Mouse (Mus musculus): ENCODE measurements around the gene Rheb. TPM values are rescaled to one million over a fixed set of nuclear protein-coding genes. Genes with fewer than 3 reads are reported as not detected.

Rheb gene
- polyA plus RNA-seq, 1 experiment: 10.8 TPM

DNA sequence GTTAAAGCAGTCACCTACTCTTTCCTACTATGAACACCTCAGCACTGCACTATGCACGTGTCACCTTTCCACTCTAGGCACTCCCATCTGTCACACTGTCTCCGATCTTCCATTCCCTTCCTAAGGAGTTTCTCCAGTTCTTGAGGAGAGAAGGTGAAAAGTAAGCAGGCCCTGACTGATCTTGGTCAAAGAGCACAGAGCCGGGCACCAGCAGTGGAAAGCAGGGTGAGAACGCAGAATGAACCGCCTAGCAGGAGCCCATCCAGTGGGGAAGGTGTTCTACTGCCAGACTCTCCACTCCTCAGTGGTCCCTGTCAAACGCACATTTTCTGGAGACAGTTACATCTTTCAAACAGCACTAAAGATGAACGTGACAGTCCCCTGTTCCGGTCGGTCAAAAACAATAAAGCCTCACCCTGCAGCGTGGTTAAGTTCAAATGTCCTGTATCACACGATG is 1.4 kb downstream of the Rheb start:
- TF ChIP-seq POLR2A (IDR thresholded peaks at IDR 0.05; ENCODE audit: control insufficient read depth, low read depth, low read length) (no peak), CTCF (IDR thresholded peaks at IDR 0.05; ENCODE audit: control insufficient read depth, insufficient read depth, insufficient replicate concordance, low read depth, low read length) (no peak)
- H3K36me3 ChIP-seq (ENCODE audit: control insufficient read depth, insufficient read depth, low read length): no peaks in the 10 kb centered on the region
- peaks cover 17% of the 10 kb centered on the region for H3K4me1 ChIP-seq (ENCODE audit: control insufficient read depth, insufficient read depth, low read length)
- H3K27ac ChIP-seq (ENCODE audit: control insufficient read depth, insufficient read depth, low read depth, low read length): peak overlapping the region; percentile 32; the same call in 1 of the 2 replicates
- no peaks in the 10 kb centered on the region for H3K27me3 ChIP-seq (ENCODE audit: control insufficient read depth, insufficient read depth, low read length)
- peak overlapping the region; percentile 92 for H3K4me3 ChIP-seq (ENCODE audit: control insufficient read depth, low read depth, low read length)

DNA sequence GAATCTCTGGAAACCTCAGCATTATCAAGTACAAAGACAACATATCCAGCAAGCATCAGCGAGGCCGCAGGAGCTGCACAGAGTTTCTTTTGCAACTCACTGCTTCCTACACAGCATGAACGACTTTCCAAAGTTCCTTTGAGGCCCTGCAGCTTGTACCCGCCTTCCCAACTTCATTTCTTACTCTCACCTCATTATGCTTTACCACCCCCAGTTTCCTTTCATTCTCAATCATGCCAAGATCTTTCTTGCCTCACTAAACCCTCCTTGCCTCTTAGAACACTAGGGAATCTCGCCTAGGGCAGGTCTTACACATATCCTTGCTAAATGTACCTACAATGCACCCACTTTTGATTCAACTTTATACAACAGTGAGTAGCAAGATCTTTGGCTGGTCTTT is 7.9 kb downstream of the Rheb start:
- H3K27me3 ChIP-seq (ENCODE audit: control insufficient read depth, insufficient read depth, low read length): no peaks in the 10 kb centered on the region
- H3K4me1 ChIP-seq (ENCODE audit: control insufficient read depth, insufficient read depth, low read length): no peaks in the 10 kb centered on the region; the same call in none of the 2 replicates
- H3K36me3 ChIP-seq (ENCODE audit: control insufficient read depth, insufficient read depth, low read length): no peaks in the 10 kb centered on the region
- H3K4me3 ChIP-seq (ENCODE audit: control insufficient read depth, low read depth, low read length): no peak overlapping the region
- TF ChIP-seq CTCF (IDR thresholded peaks at IDR 0.05; ENCODE audit: control insufficient read depth, insufficient read depth, insufficient replicate concordance, low read depth, low read length) (no peak), POLR2A (IDR thresholded peaks at IDR 0.05; ENCODE audit: control insufficient read depth, low read depth, low read length) (no peak)
- H3K27ac ChIP-seq (ENCODE audit: control insufficient read depth, insufficient read depth, low read depth, low read length): no peak overlapping the region

- no peak overlapping the region for H3K4me3 ChIP-seq (ENCODE audit: control insufficient read depth, low read depth, low read length)
- H3K27ac ChIP-seq (ENCODE audit: control insufficient read depth, insufficient read depth, low read depth, low read length): no peak overlapping the region
- H3K27me3 ChIP-seq (ENCODE audit: control insufficient read depth, insufficient read depth, low read length): no peaks in the 10 kb centered on the region
- H3K36me3 ChIP-seq (ENCODE audit: control insufficient read depth, insufficient read depth, low read length): no peaks in the 10 kb centered on the region
- TF ChIP-seq POLR2A (IDR thresholded peaks at IDR 0.05; ENCODE audit: control insufficient read depth, low read depth, low read length) (no peak), CTCF (IDR thresholded peaks at IDR 0.05; ENCODE audit: control insufficient read depth, insufficient read depth, insufficient replicate concordance, low read depth, low read length) (no peak)
- peaks cover under 1% of the 10 kb centered on the region; the same call in 1 of the 2 replicates for H3K4me1 ChIP-seq (ENCODE audit: control insufficient read depth, insufficient read depth, low read length)
These were observed 10.5 kb downstream of the Rheb start for GRCm38 (mm10) chr5:24831912-24832311.

- Histone ChIP-seq H3K27ac (ENCODE audit: control insufficient read depth, insufficient read depth, low read depth, low read length) (no peak overlapping the region), H3K4me1 (ENCODE audit: control insufficient read depth, insufficient read depth, low read length) (peaks cover 2% of the 10 kb centered on the region; the same call in 1 of the 2 replicates), H3K27me3 (ENCODE audit: control insufficient read depth, insufficient read depth, low read length) (no peaks in the 10 kb centered on the region), H3K4me3 (ENCODE audit: control insufficient read depth, low read depth, low read length) (no peak overlapping the region), H3K36me3 (ENCODE audit: control insufficient read depth, insufficient read depth, low read length) (no peaks in the 10 kb centered on the region)
- TF ChIP-seq POLR2A (IDR thresholded peaks at IDR 0.05; ENCODE audit: control insufficient read depth, low read depth, low read length): no peak
- TF ChIP-seq CTCF (IDR thresholded peaks at IDR 0.05; ENCODE audit: control insufficient read depth, insufficient read depth, insufficient replicate concordance, low read depth, low read length): no peak
These were observed 14.0 kb downstream of the Rheb start for GRCm38 (mm10) chr5:24828446-24828845.

- Histone ChIP-seq H3K27ac (ENCODE audit: control insufficient read depth, insufficient read depth, low read depth, low read length) (no peak overlapping the region), H3K4me3 (ENCODE audit: control insufficient read depth, low read depth, low read length) (no peak overlapping the region), H3K4me1 (ENCODE audit: control insufficient read depth, insufficient read depth, low read length) (peaks cover 2% of the 10 kb centered on the region; the same call in 1 of the 2 replicates), H3K27me3 (ENCODE audit: control insufficient read depth, insufficient read depth, low read length) (no peaks in the 10 kb centered on the region), H3K36me3 (ENCODE audit: control insufficient read depth, insufficient read depth, low read length) (no peaks in the 10 kb centered on the region)
- TF ChIP-seq CTCF (IDR thresholded peaks at IDR 0.05; ENCODE audit: control insufficient read depth, insufficient read depth, insufficient replicate concordance, low read depth, low read length): no peak
- no peak for TF ChIP-seq POLR2A (IDR thresholded peaks at IDR 0.05; ENCODE audit: control insufficient read depth, low read depth, low read length)
These were observed 15.3 kb downstream of the Rheb start for GRCm38 (mm10) chr5:24827173-24827572.

DNA sequence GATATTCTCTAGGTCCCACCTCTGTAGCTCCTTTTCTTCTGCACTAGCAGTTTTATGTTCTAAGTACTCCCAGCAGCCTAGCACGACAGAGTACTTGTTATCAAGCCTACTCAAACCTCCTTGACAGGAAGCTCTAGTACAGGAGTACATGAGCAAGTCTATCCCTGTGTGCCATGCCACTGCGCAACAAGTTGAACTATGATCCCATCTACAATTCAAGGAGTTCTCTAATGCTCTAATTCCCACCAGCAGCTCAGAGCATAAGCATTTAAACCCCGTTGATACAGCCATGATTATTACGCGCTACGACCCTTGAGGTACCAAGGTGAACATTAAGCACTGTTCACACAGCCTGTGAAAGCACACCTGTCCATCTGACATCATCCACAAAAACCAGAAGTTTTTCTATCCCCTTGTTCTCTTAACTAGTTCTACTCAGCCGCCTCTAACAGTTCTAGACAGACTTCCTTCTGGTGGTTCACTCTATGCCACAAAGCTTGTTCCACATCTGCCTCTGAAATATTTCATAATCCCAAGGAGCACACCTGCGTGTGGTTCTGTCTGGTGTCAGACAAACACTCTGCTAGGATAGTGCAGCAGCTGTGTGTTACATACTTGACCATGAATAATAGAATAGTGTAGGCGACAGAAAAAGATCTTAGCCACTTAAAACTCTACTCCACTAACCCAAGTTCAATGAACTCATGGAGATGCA is 16.2 kb downstream of the Rheb start:
- Histone ChIP-seq H3K36me3 (ENCODE audit: control insufficient read depth, insufficient read depth, low read length) (no peaks in the 10 kb centered on the region; the same call in 1 of the 2 replicates), H3K4me3 (ENCODE audit: control insufficient read depth, low read depth, low read length) (no peak overlapping the region), H3K27me3 (ENCODE audit: control insufficient read depth, insufficient read depth, low read length) (no peaks in the 10 kb centered on the region), H3K27ac (ENCODE audit: control insufficient read depth, insufficient read depth, low read depth, low read length) (no peak overlapping the region), H3K4me1 (ENCODE audit: control insufficient read depth, insufficient read depth, low read length) (peaks cover 4% of the 10 kb centered on the region; the same call in 1 of the 2 replicates)
- TF ChIP-seq POLR2A (IDR thresholded peaks at IDR 0.05; ENCODE audit: control insufficient read depth, low read depth, low read length) (no peak), CTCF (IDR thresholded peaks at IDR 0.05; ENCODE audit: control insufficient read depth, insufficient read depth, insufficient replicate concordance, low read depth, low read length) (no peak)

GRCm38 (mm10) chr5:24825365-24826055 is 16.9 kb downstream of the Rheb start:
- TF ChIP-seq POLR2A (IDR thresholded peaks at IDR 0.05; ENCODE audit: control insufficient read depth, low read depth, low read length) (no peak), CTCF (IDR thresholded peaks at IDR 0.05; ENCODE audit: control insufficient read depth, insufficient read depth, insufficient replicate concordance, low read depth, low read length) (no peak)
- Histone ChIP-seq H3K4me3 (ENCODE audit: control insufficient read depth, low read depth, low read length) (no peak overlapping the region), H3K4me1 (ENCODE audit: control insufficient read depth, insufficient read depth, low read length) (peaks cover 4% of the 10 kb centered on the region; the same call in 1 of the 2 replicates), H3K27ac (ENCODE audit: control insufficient read depth, insufficient read depth, low read depth, low read length) (no peak overlapping the region), H3K27me3 (ENCODE audit: control insufficient read depth, insufficient read depth, low read length) (no peaks in the 10 kb centered on the region), H3K36me3 (ENCODE audit: control insufficient read depth, insufficient read depth, low read length) (no peaks in the 10 kb centered on the region; the same call in 1 of the 2 replicates)
